Mouse (Mus musculus) hindbrain, embryonic 16.5 days (tissue): ENCODE data around the gene Rpl23. TPM values are rescaled to one million over a fixed set of nuclear protein-coding genes. Genes with fewer than 3 reads are reported as not detected.
A peak's percentile ranks its signal among the peaks of the same experiment; 100 is the strongest.

Source experiments
- ATAC-seq: fragments of 200-750 bp; cut with Nextera tagmentation; 2 replicates; pipeline ENCODE4 v1.8.0; 2017; ENCODE audit warnings: moderate TSS enrichment, moderate library complexity
- H3K27ac ChIP-seq: fragments of 300-500 bp; sonication (generic); 2 replicates; pipeline ENCODE4 v1.5.1; 2014; ENCODE audit warnings: low read depth, mild to moderate bottlenecking, control low read depth, low read length, moderate library complexity
- H3K27me3 ChIP-seq: fragments of 300-500 bp; sonication (generic); replicated peaks from 2 replicates; pipeline ENCODE4 v1.6.1; 2014; ENCODE audit warnings: low read length; ENCODE audit not compliant: control insufficient read depth, insufficient read depth
- H3K36me3 ChIP-seq: fragments of 300-500 bp; sonication (generic); 2 replicates; pipeline ENCODE4 v1.6.1; 2014; ENCODE audit warnings: mild to moderate bottlenecking, low read length, moderate library complexity, mixed read lengths; ENCODE audit not compliant: control insufficient read depth, insufficient read depth
- H3K4me1 ChIP-seq: fragments of 300-500 bp; sonication (generic); 2 replicates; pipeline ENCODE4 v1.6.1; 2014; ENCODE audit warnings: low read depth, low read length; ENCODE audit not compliant: control insufficient read depth, insufficient read depth
- H3K4me2 ChIP-seq: fragments of 300-500 bp; sonication (generic); 2 replicates; pipeline ENCODE4 v1.6.1; 2014; ENCODE audit warnings: mild to moderate bottlenecking, low read length, control low read depth, moderate library complexity
- H3K4me3 ChIP-seq: fragments of 300-500 bp; sonication (generic); 2 replicates; pipeline ENCODE4 v1.5.1; 2014; ENCODE audit warnings: mild to moderate bottlenecking, low read length, control low read depth, moderate library complexity
- H3K9ac ChIP-seq: fragments of 300-500 bp; sonication (generic); 2 replicates; pipeline ENCODE4 v1.6.1; 2014; ENCODE audit warnings: low read depth, mild to moderate bottlenecking, control low read depth, low read length, moderate library complexity
- H3K9me3 ChIP-seq: fragments of 300-500 bp; sonication (generic); 2 replicates; pipeline ENCODE4 v1.6.1; 2014; ENCODE audit warnings: mild to moderate bottlenecking, low read length, moderate library complexity; ENCODE audit not compliant: control insufficient read depth
- WGBS: fragments of 180-500 bp; shearing (Covaris S2); extraction: QIAGEN DNeasy Blood & Tissue Kit; methylation state at CpG from one replicate; pipeline ENCODE4 v1.1.7; 2014; 5-methylcytosine and 5-hydroxymethylcytosine counted together
- polyA plus RNA-seq: library from polyadenylated mRNA; unstranded; fragments of >200 nt; fragmentation: Nextera tagmentation; extraction: Ambion mirVana; gene quantifications from 2 replicates; pipeline ENCODE4 v1.2.1, GENCODE M21; 2015

Gene Rpl23
- polyA plus RNA-seq, 1 experiment from 2014 or later = 252 TPM

- WGBS = under 1% methylated on average over 38 of the region's 38 CpGs
- ATAC-seq = peak; percentile 97
- Histone ChIP-seq H3K27me3 (no peaks in the 10 kb centered on the region), H3K4me2 (peak within 1 kb of the TSS; percentile 83), H3K36me3 (peaks cover 14% of the 10 kb centered on the region), H3K27ac (peak within 1 kb of the TSS; percentile 92), H3K9ac (peak within 1 kb of the TSS; percentile 89), H3K4me1 (peaks cover 13% of the 10 kb centered on the region), H3K4me3 (peak within 1 kb of the TSS; percentile 82), H3K9me3 (no peaks in the 10 kb centered on the region)
These were observed 15.9 kb downstream of the Rpl23 start, which contains the start of gene Cwc25 for GRCm38 (mm10) chr11:97766154-97766881. Cwc25 (minus strand) TSS chr11:97766556.

GRCm38 (mm10) chr11:97761638-97762037, 20.6 kb downstream of the Rpl23 start:
- H3K9me3 ChIP-seq = no peaks in the 10 kb centered on the region
- peaks cover 26% of the 10 kb centered on the region for H3K36me3 ChIP-seq
- peaks cover 13% of the 10 kb centered on the region for H3K4me1 ChIP-seq
- ATAC-seq = no peak
- no peak overlapping the region for H3K27ac ChIP-seq
- no peaks in the 10 kb centered on the region for H3K27me3 ChIP-seq
- no peak overlapping the region for H3K4me2 ChIP-seq
- H3K4me3 ChIP-seq = no peak overlapping the region
- no peak overlapping the region for H3K9ac ChIP-seq

GRCm38 (mm10) chr11:97758942-97759341, 23.3 kb downstream of the Rpl23 start:
- Histone ChIP-seq H3K27me3 (no peaks in the 10 kb centered on the region), H3K9ac (no peak overlapping the region), H3K36me3 (peaks cover 30% of the 10 kb centered on the region), H3K9me3 (no peaks in the 10 kb centered on the region), H3K4me1 (no peaks in the 10 kb centered on the region), H3K4me3 (no peak overlapping the region), H3K27ac (no peak overlapping the region), H3K4me2 (no peak overlapping the region)
- 85% methylated on average over 6 of the region's 6 CpGs for WGBS
- ATAC-seq = no peak

GRCm38 (mm10) chr11:97758125-97758524, 24.1 kb downstream of the Rpl23 start:
- peaks cover 35% of the 10 kb centered on the region for H3K36me3 ChIP-seq
- no peak overlapping the region for H3K4me2 ChIP-seq
- H3K4me1 ChIP-seq = no peaks in the 10 kb centered on the region
- no peaks in the 10 kb centered on the region for H3K9me3 ChIP-seq
- no peak for ATAC-seq
- H3K9ac ChIP-seq = no peak overlapping the region
- 95% methylated on average over 1 of the region's 1 CpGs for WGBS
- no peaks in the 10 kb centered on the region for H3K27me3 ChIP-seq
- H3K27ac ChIP-seq = no peak overlapping the region
- H3K4me3 ChIP-seq = no peak overlapping the region

GRCm38 (mm10) chr11:97753277-97753676, 29.0 kb downstream of the Rpl23 start:
- no peak overlapping the region for H3K4me3 ChIP-seq
- H3K27me3 ChIP-seq = no peaks in the 10 kb centered on the region
- no peak for ATAC-seq
- H3K4me1 ChIP-seq = no peaks in the 10 kb centered on the region
- H3K4me2 ChIP-seq = no peak overlapping the region
- peaks cover 58% of the 10 kb centered on the region for H3K36me3 ChIP-seq
- H3K27ac ChIP-seq = no peak overlapping the region
- no peak overlapping the region for H3K9ac ChIP-seq
- 95% methylated on average over 8 of the region's 8 CpGs for WGBS
- H3K9me3 ChIP-seq = no peaks in the 10 kb centered on the region

- H3K9me3 ChIP-seq = no peaks in the 10 kb centered on the region
- H3K4me1 ChIP-seq = peaks cover 1% of the 10 kb centered on the region
- peaks cover 48% of the 10 kb centered on the region for H3K36me3 ChIP-seq
- H3K27me3 ChIP-seq = no peaks in the 10 kb centered on the region
- no peak overlapping the region for H3K4me3 ChIP-seq
- H3K27ac ChIP-seq = no peak overlapping the region
- no peak for ATAC-seq
- WGBS = 90% methylated on average over 5 of the region's 5 CpGs
- no peak overlapping the region for H3K9ac ChIP-seq
- H3K4me2 ChIP-seq = no peak overlapping the region
These were observed 33.7 kb downstream of the Rpl23 start for GRCm38 (mm10) chr11:97748496-97748895.

- Histone ChIP-seq H3K27me3 (no peaks in the 10 kb centered on the region), H3K36me3 (peaks cover 42% of the 10 kb centered on the region), H3K27ac (no peak overlapping the region), H3K4me3 (no peak overlapping the region), H3K4me2 (no peak overlapping the region), H3K4me1 (peaks cover 9% of the 10 kb centered on the region), H3K9ac (no peak overlapping the region), H3K9me3 (no peaks in the 10 kb centered on the region)
- 96% methylated on average over 8 of the region's 8 CpGs for WGBS
- ATAC-seq = no peak
These were observed 34.5 kb downstream of the Rpl23 start for GRCm38 (mm10) chr11:97747773-97748172.

- Histone ChIP-seq H3K27ac (0 out of 2 replicates have a peak overlapping the region, but pooled peaks have one; percentile 44), H3K4me3 (peak overlapping the region; percentile 86), H3K9me3 (no peaks in the 10 kb centered on the region), H3K36me3 (peaks cover 25% of the 10 kb centered on the region), H3K4me2 (peak overlapping the region; percentile 88), H3K9ac (no peak overlapping the region), H3K4me1 (peaks cover 21% of the 10 kb centered on the region), H3K27me3 (no peaks in the 10 kb centered on the region)
- WGBS = 7% methylated on average over 13 of the region's 13 CpGs
- no peak for ATAC-seq
These were observed 36.9 kb downstream of the Rpl23 start for GRCm38 (mm10) chr11:97745331-97745721.

GRCm38 (mm10) chr11:97744718-97745330, 37.4 kb downstream of the Rpl23 start:
- H3K4me1 ChIP-seq = peaks cover 21% of the 10 kb centered on the region
- H3K27me3 ChIP-seq = no peaks in the 10 kb centered on the region
- peak overlapping the region; percentile 84 for H3K9ac ChIP-seq
- WGBS = under 1% methylated on average over 34 of the region's 57 CpGs
- H3K4me3 ChIP-seq = peak overlapping the region; percentile 86
- peak; percentile 97 for ATAC-seq
- H3K27ac ChIP-seq = peak overlapping the region; percentile 96
- H3K4me2 ChIP-seq = peak overlapping the region; percentile 88
- H3K9me3 ChIP-seq = no peaks in the 10 kb centered on the region
- peaks cover 21% of the 10 kb centered on the region for H3K36me3 ChIP-seq
